Mouse (Mus musculus) layer of hippocampus, adult 18-20 months (tissue): Measurements from ENCODE around the gene Arfgef2. TPM values are rescaled to one million over a fixed set of nuclear protein-coding genes. Genes with fewer than 3 reads are reported as not detected.
A peak's percentile ranks its signal among the peaks of the same experiment; 100 is the strongest.

Source experiments
- DNase-seq, 2 experiments: peaks; one replicate each; pipeline ENCODE4 v3.0.0; 2022; ENCODE audit warnings: low spot score in 2 of 2
- total RNA-seq, 2 experiments: library from RNA; stranded (reverse); gene quantifications; 2 replicates each; pipeline ENCODE4 v1.2.3; 2021

The Arfgef2 gene
- total RNA-seq, 2 experiments from 2014 or later, result 59.4 to 59.5 TPM

- no peak for DNase-seq
Measured at GRCm38 (mm10) chr2:166903719-166904282, 98.4 kb downstream of the Arfgef2 start.

GRCm38 (mm10) chr2:166905711-166906522 is 100.5 kb downstream of the Arfgef2 start, which contains the start of gene Cse1l:
Gene Cse1l (plus strand): TSS chr2:166906040.
- DNase-seq, result peak; percentile 96 to 99

- DNase-seq, result no peak
Measured at GRCm38 (mm10) chr2:166906523-166907182, 101.3 kb downstream of the Arfgef2 start.

- no peak for DNase-seq
Measured at GRCm38 (mm10) chr2:166909729-166910128, 104.3 kb downstream of the Arfgef2 start.

- no peak for DNase-seq
Measured at GRCm38 (mm10) chr2:166910536-166910935, 105.1 kb downstream of the Arfgef2 start.

- DNase-seq, result no peak
Measured at GRCm38 (mm10) chr2:166923971-166924370, 118.6 kb downstream of the Arfgef2 start.

GRCm38 (mm10) chr2:166933943-166934342 is 128.6 kb downstream of the Arfgef2 start:
- no peak for DNase-seq

GRCm38 (mm10) chr2:166934416-166934815 is 129.0 kb downstream of the Arfgef2 start:
- DNase-seq, result no peak

- DNase-seq, result no peak
Measured at GRCm38 (mm10) chr2:166935582-166935981, 130.2 kb downstream of the Arfgef2 start.

- DNase-seq, result no peak
Measured at GRCm38 (mm10) chr2:166936166-166936565, 130.8 kb downstream of the Arfgef2 start.

- DNase-seq, result no peak
Measured at GRCm38 (mm10) chr2:166943146-166943545, 137.8 kb downstream of the Arfgef2 start.

GRCm38 (mm10) chr2:166944346-166944745 is 139.0 kb downstream of the Arfgef2 start:
- no peak for DNase-seq

GRCm38 (mm10) chr2:166945456-166945855 is 140.1 kb downstream of the Arfgef2 start:
- DNase-seq, result no peak

Other genes starting within 250 kb of the Arfgef2 start
- gene Prex1, start 91.8 kb upstream of the Arfgef2 start, total RNA-seq, result 10 to 100 TPM; 67.8 to 68.8 TPM
- gene Trp53rkb, start 13.1 kb upstream of the Arfgef2 start, total RNA-seq, result 1 to 10 TPM; 4.5 to 5.2 TPM
- gene Cse1l, start 100.5 kb downstream of the Arfgef2 start, total RNA-seq, result 10 to 100 TPM; 51.3 to 53.9 TPM
- gene Stau1, start 190.7 kb downstream of the Arfgef2 start, total RNA-seq, result 10 to 100 TPM; 64.0 to 69.7 TPM
- 10 to 100 TPM; 26.8 to 31.4 TPM for gene Ddx27, start 209.6 kb downstream of the Arfgef2 start, total RNA-seq